Mouse (Mus musculus) limb, embryonic 10.5 days (tissue): Measurements from ENCODE around the gene Cask. TPM values are rescaled to one million over a fixed set of nuclear protein-coding genes. Genes with fewer than 3 reads are reported as not detected.

ENCODE experiments used
- DNase-seq: peaks from one replicate; pipeline ENCODE4 v3.0.0-alpha.2; 2017; ENCODE audit warnings: low spot score
- H3K27ac ChIP-seq: fragments of 300-500 bp; sonication (generic); 2 replicates; pipeline ENCODE4 v1.5.1; 2016; ENCODE audit warnings: mild to moderate bottlenecking
- H3K27me3 ChIP-seq: fragments of 300-500 bp; sonication (generic); 2 replicates; pipeline ENCODE4 v1.6.1; 2016; ENCODE audit warnings: low read depth, mild to moderate bottlenecking; ENCODE audit not compliant: poor library complexity, severe bottlenecking
- H3K36me3 ChIP-seq: fragments of 300-500 bp; sonication (generic); 2 replicates; pipeline ENCODE4 v1.6.1; 2016; ENCODE audit warnings: mild to moderate bottlenecking, moderate library complexity
- H3K4me1 ChIP-seq: fragments of 300-500 bp; sonication (generic); 2 replicates; pipeline ENCODE4 v1.6.1; 2016
- H3K4me3 ChIP-seq: fragments of 300-500 bp; sonication (generic); 2 replicates; pipeline ENCODE4 v1.5.1; 2016; ENCODE audit warnings: mild to moderate bottlenecking, moderate library complexity
- H3K9me3 ChIP-seq: fragments of 300-500 bp; sonication (generic); replicated peaks from 2 replicates; pipeline ENCODE4 v1.6.1; 2016; ENCODE audit warnings: mild to moderate bottlenecking
- WGBS: fragments of 180-500 bp; shearing (Covaris S2); methylation state at CpG from one replicate; pipeline ENCODE4 v1.1.7; 2016; 5-methylcytosine and 5-hydroxymethylcytosine counted together
- polyA plus RNA-seq: library from polyadenylated mRNA; unstranded; fragments of >200 nt; fragmentation: Nextera tagmentation; extraction: Ambion mirVana; gene quantifications from 2 replicates; pipeline ENCODE4 v1.2.1, GENCODE M21; 2016

Gene Cask
- polyA plus RNA-seq, 1 experiment from 2014 or later = 11.7 TPM

DNA sequence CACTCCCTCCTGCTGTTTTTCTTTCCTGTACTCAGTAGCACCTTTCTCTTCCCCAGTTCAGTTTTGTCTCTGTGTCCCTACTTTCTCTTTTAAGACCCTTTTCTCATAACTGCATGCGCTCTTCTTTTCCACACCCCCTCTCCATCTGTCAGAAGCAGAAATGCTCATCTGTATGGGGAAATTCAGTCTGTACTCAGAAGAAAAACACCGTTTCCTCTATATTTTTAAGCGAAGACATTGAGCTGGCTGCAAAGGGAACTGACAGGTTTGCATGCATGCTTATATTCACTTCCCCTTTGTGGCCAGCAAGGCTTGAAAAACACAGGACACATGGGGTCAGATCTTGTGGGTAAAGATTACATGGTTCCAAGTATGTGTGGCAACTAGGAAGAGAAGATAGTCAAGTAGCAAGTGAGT, 196.2 kb downstream of the Cask start:
- Histone ChIP-seq H3K9me3 (no peaks in the 10 kb centered on the region), H3K27ac (no peak overlapping the region), H3K36me3 (no peaks in the 10 kb centered on the region), H3K4me1 (no peaks in the 10 kb centered on the region), H3K4me3 (no peak overlapping the region), H3K27me3 (peaks cover 21% of the 10 kb centered on the region)
- DNase-seq = no peak
- WGBS = 94% methylated on average over 3 of the region's 3 CpGs

DNA sequence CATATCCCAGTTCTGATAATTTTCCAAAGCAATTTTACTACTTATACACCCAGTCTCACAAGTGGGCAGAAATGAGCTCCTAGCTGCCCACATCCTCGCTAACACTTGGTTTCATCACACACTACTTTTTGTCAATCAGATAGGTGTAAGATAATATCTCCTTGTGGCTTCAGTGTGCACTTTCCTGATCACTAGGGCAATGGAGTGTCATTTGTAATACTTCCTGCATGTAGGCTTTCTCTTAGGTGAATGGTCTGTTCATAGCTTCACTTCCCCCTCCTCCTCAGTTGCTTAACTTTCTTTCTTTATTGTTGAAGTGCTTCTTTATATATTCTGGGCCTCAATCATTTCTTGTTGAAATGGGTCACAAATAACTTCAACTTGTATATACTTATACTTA, 198.9 kb downstream of the Cask start:
- Histone ChIP-seq H3K27me3 (peaks cover 17% of the 10 kb centered on the region; the same call in 1 of the 2 replicates), H3K4me1 (no peaks in the 10 kb centered on the region), H3K27ac (no peak overlapping the region), H3K9me3 (no peaks in the 10 kb centered on the region), H3K36me3 (no peaks in the 10 kb centered on the region), H3K4me3 (no peak overlapping the region)
- DNase-seq = no peak
- 86% methylated on average over 1 of the region's 1 CpGs for WGBS

DNA sequence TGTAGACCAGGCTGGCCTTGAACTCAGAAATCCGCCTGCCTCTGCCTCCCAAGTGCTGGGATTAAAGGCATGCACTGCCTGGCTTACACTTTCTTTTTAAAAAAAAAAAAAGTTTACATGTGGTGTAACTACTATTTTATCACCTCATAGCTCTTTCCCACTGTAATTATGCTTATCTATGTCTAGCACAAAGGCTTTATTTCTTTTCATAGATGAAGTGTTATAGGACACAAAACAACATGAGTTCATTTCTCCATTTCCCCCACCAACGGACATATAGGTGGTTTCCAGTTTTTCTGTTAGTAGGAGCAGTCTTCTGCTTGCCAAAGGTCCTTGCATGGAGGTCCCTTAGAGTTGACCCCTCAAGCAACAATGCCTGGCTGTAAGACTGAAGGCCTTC, 199.3 kb downstream of the Cask start:
- Histone ChIP-seq H3K27ac (no peak overlapping the region), H3K36me3 (no peaks in the 10 kb centered on the region), H3K9me3 (no peaks in the 10 kb centered on the region), H3K4me3 (no peak overlapping the region), H3K27me3 (peaks cover 17% of the 10 kb centered on the region; the same call in 1 of the 2 replicates), H3K4me1 (no peaks in the 10 kb centered on the region)
- 88% methylated on average over 2 of the region's 2 CpGs for WGBS
- DNase-seq = no peak

DNA sequence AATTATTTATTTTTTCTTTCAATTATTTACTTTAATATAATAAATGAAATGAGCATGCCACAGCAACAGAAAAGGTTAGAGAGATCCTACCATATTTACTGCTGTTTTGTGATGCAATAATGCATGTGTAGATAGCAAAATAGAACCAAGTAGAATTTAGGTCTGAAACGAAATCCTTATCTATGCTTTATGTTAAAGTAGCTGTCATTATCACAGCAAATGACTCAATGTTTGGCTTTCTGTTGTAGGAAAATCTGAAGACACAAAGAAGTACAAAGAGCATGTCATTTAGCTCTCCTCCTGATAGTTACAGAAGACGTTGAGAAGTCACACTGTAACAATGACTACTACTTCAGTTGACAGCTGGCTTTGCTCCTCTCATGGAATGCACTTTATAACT, 212.3 kb downstream of the Cask start:
- 82% methylated on average over 2 of the region's 2 CpGs for WGBS
- no peaks in the 10 kb centered on the region for H3K9me3 ChIP-seq

GRCm38 (mm10) chrX:13636398-13636797, 214.8 kb downstream of the Cask start:
- H3K4me3 ChIP-seq = no peak overlapping the region
- H3K4me1 ChIP-seq = no peaks in the 10 kb centered on the region
- no peak overlapping the region for H3K27ac ChIP-seq
- WGBS = 79% methylated on average over 1 of the region's 1 CpGs
- no peak for DNase-seq
- H3K27me3 ChIP-seq = 0 out of 2 replicates have a peak, but pooled peaks cover 3% of the 10 kb centered on the region
- H3K36me3 ChIP-seq = no peaks in the 10 kb centered on the region
- no peaks in the 10 kb centered on the region for H3K9me3 ChIP-seq

More for the DNA sequence above, 212.3 kb downstream of the Cask start:
- Histone ChIP-seq H3K36me3 (no peaks in the 10 kb centered on the region), H3K4me3 (no peak overlapping the region), H3K27me3 (no peaks in the 10 kb centered on the region), H3K4me1 (no peaks in the 10 kb centered on the region), H3K27ac (no peak overlapping the region)
- no peak for DNase-seq

GRCm38 (mm10) chrX:13631599-13632283, 219.4 kb downstream of the Cask start, which contains the start of gene Gpr34:
Gene Gpr34, plus strand, starts transcription at chrX:13632089.
- DNase-seq = no peak
- Histone ChIP-seq H3K27me3 (0 out of 2 replicates have a peak, but pooled peaks cover 10% of the 10 kb centered on the region), H3K9me3 (no peaks in the 10 kb centered on the region), H3K36me3 (no peaks in the 10 kb centered on the region), H3K27ac (no peak within 1 kb of the TSS), H3K4me1 (no peaks in the 10 kb centered on the region), H3K4me3 (no peak within 1 kb of the TSS)
- 83% methylated on average over 5 of the region's 5 CpGs for WGBS

- 75% methylated on average over 5 of the region's 5 CpGs for WGBS
- Histone ChIP-seq H3K27ac (no peak overlapping the region), H3K4me1 (no peaks in the 10 kb centered on the region), H3K36me3 (no peaks in the 10 kb centered on the region), H3K27me3 (peaks cover 21% of the 10 kb centered on the region), H3K4me3 (no peak overlapping the region), H3K9me3 (no peaks in the 10 kb centered on the region)
- DNase-seq = no peak
Measured at GRCm38 (mm10) chrX:13622654-13623053, 228.5 kb downstream of the Cask start.

GRCm38 (mm10) chrX:13621473-13621872, 229.7 kb downstream of the Cask start:
- H3K9me3 ChIP-seq = no peaks in the 10 kb centered on the region
- H3K4me1 ChIP-seq = no peaks in the 10 kb centered on the region
- DNase-seq = no peak
- H3K27me3 ChIP-seq = peaks cover 28% of the 10 kb centered on the region
- 84% methylated on average over 4 of the region's 4 CpGs for WGBS
- H3K36me3 ChIP-seq = no peaks in the 10 kb centered on the region
- no peak overlapping the region for H3K4me3 ChIP-seq
- H3K27ac ChIP-seq = no peak overlapping the region

DNA sequence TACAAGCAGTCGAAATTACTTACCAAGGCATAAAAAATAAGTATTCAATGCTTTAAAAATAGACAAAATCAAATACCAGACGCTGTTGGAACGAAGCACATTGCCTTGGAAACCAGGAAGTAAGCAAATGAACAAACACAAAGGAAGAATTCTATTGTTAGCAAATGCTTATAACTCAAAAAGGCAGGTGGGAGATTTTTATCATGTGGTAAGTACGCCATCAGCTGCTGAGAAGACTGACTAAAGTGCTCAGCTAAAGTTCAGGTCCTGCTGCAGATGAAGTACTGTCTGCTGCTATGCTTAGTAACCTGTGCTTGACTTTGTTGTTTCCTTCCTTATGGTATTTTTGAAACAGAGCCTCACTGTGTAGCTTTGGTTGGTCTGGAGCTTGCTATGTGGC, 232.7 kb downstream of the Cask start:
- no peak for DNase-seq
- H3K4me3 ChIP-seq = no peak overlapping the region
- WGBS = 84% methylated on average over 4 of the region's 4 CpGs
- H3K4me1 ChIP-seq = no peaks in the 10 kb centered on the region
- peaks cover 29% of the 10 kb centered on the region for H3K27me3 ChIP-seq
- H3K9me3 ChIP-seq = no peaks in the 10 kb centered on the region
- no peak overlapping the region for H3K27ac ChIP-seq
- H3K36me3 ChIP-seq = peaks cover 3% of the 10 kb centered on the region; the same call in 1 of the 2 replicates

DNA sequence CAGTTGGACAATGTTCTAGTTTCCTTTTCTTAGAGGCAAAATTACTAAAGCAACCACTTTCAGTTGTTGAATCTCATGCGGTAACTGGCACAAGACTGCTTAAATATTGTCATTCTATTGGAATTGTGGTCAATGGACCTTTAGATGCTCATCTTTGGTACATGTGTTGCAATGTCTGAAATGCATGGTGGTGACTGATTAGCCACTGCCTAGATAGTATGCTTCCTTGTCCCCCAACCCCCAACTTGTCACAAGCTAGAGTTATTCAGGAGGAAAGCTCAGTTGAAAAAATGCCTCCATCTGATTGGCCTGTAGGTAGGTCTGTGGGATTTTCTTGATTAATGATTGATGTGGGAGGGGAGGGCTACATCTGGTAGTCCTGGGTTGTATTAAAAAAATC, 233.9 kb downstream of the Cask start:
- peaks cover 27% of the 10 kb centered on the region for H3K27me3 ChIP-seq
- WGBS = 88% methylated on average over 1 of the region's 1 CpGs

DNA sequence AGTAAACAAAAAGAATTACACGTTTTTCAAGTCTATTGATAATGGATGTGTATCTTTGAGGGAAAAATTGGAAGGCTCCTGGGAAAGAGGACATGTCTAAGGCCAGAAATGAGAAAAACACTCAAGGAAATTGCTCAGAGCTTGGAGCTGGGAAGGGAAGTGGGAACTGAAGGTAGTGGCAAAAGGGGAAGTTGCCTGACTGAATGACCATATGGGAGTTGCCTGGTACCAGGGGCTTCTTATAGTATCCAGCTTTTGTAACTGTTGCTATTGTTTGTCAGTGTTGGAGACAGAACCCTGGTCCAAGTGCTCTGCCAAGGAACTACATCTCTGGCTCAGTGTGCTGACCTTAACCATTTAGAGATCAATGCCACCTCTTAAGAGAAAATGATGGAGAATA, 234.4 kb downstream of the Cask start:
- DNase-seq = no peak
- Histone ChIP-seq H3K4me3 (no peak overlapping the region), H3K4me1 (no peaks in the 10 kb centered on the region), H3K27me3 (peaks cover 27% of the 10 kb centered on the region), H3K27ac (no peak overlapping the region), H3K36me3 (peaks cover 3% of the 10 kb centered on the region; the same call in 1 of the 2 replicates), H3K9me3 (no peaks in the 10 kb centered on the region)
- WGBS = 71% methylated on average over 1 of the region's 1 CpGs

More for the DNA sequence above, 233.9 kb downstream of the Cask start:
- H3K27ac ChIP-seq = no peak overlapping the region
- no peak for DNase-seq
- no peaks in the 10 kb centered on the region for H3K4me1 ChIP-seq
- H3K36me3 ChIP-seq = peaks cover 3% of the 10 kb centered on the region; the same call in 1 of the 2 replicates
- no peak overlapping the region for H3K4me3 ChIP-seq
- H3K9me3 ChIP-seq = no peaks in the 10 kb centered on the region

GRCm38 (mm10) chrX:13612115-13612514, 239.1 kb downstream of the Cask start:
- 84% methylated on average over 2 of the region's 2 CpGs for WGBS

DNA sequence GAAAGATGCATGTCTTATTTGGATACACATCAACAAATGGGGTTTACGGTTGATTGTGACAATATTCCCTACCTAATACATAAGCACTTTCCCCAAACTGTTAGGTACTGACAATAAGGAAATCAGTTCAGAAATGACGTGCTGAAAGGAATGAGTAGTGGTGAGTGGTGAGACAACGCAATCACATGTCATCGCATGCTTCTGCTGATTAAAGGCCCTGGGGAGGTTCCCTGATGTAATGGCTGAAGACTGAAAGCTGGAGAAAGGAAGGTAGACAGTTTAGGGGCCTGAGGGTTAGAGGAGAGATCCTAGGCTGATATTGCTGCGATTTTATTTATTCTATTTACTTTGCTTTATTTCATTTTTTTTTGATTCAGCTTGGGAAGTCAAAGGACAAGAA, 240.1 kb downstream of the Cask start:
- Histone ChIP-seq H3K4me1 (no peaks in the 10 kb centered on the region), H3K27ac (no peak overlapping the region), H3K4me3 (no peak overlapping the region), H3K36me3 (peaks cover 3% of the 10 kb centered on the region; the same call in 1 of the 2 replicates), H3K27me3 (peaks cover 12% of the 10 kb centered on the region; the same call in 1 of the 2 replicates), H3K9me3 (no peaks in the 10 kb centered on the region)
- DNase-seq = no peak
- 94% methylated on average over 5 of the region's 5 CpGs for WGBS

More at GRCm38 (mm10) chrX:13612115-13612514, 239.1 kb downstream of the Cask start:
- peaks cover 3% of the 10 kb centered on the region; the same call in 1 of the 2 replicates for H3K36me3 ChIP-seq
- H3K9me3 ChIP-seq = no peaks in the 10 kb centered on the region
- DNase-seq = no peak
- no peaks in the 10 kb centered on the region for H3K4me1 ChIP-seq
- H3K27ac ChIP-seq = no peak overlapping the region
- H3K27me3 ChIP-seq = peaks cover 8% of the 10 kb centered on the region; the same call in 1 of the 2 replicates
- no peak overlapping the region for H3K4me3 ChIP-seq
